Mouse (Mus musculus) right cerebral cortex, adult 18-20 months (tissue): ENCODE measurements around the gene Bricd5.

Source experiments
- DNase-seq: peaks from one replicate; pipeline ENCODE4 v3.0.0; 2022; ENCODE audit warnings: mixed read lengths

The Bricd5 gene

GRCm38 (mm10) chr17:24485090-24485860 lies 11.6 kb downstream of the Bricd5 start:
- peak; percentile 55 for DNase-seq

- peak; percentile 72 for DNase-seq
Observed at GRCm38 (mm10) chr17:24488186-24488661, 14.5 kb downstream of the Bricd5 start, which contains the start of gene Caskin1. Gene Caskin1 (plus strand): TSS chr17:24488601.

GRCm38 (mm10) chr17:24488662-24489264 lies 15.1 kb downstream of the Bricd5 start:
- DNase-seq: peak; percentile 49

- no peak for DNase-seq
Observed at GRCm38 (mm10) chr17:24489265-24490030, 15.8 kb downstream of the Bricd5 start.

GRCm38 (mm10) chr17:24490399-24490798 lies 16.7 kb downstream of the Bricd5 start:
- DNase-seq: peak; percentile 50

GRCm38 (mm10) chr17:24494627-24495335 lies 21.1 kb downstream of the Bricd5 start:
- DNase-seq: peak; percentile 58

- peak; percentile 81 for DNase-seq
Observed at GRCm38 (mm10) chr17:24495443-24495842, 21.8 kb downstream of the Bricd5 start.

- no peak for DNase-seq
Observed at GRCm38 (mm10) chr17:24496026-24496425, 22.3 kb downstream of the Bricd5 start.

GRCm38 (mm10) chr17:24502208-24502607 lies 28.5 kb downstream of the Bricd5 start:
- DNase-seq: no peak

GRCm38 (mm10) chr17:24504085-24504484 lies 30.4 kb downstream of the Bricd5 start:
- no peak for DNase-seq

GRCm38 (mm10) chr17:24505286-24505955 lies 31.7 kb downstream of the Bricd5 start:
- DNase-seq: no peak

GRCm38 (mm10) chr17:24506332-24507070 lies 32.8 kb downstream of the Bricd5 start:
- DNase-seq: peak; percentile 78

- DNase-seq: no peak
Observed at GRCm38 (mm10) chr17:24507129-24507664, 33.5 kb downstream of the Bricd5 start.

GRCm38 (mm10) chr17:24507806-24508460 lies 34.2 kb downstream of the Bricd5 start:
- DNase-seq: no peak

- DNase-seq: peak; percentile 77
Observed at GRCm38 (mm10) chr17:24513609-24514008, 39.9 kb downstream of the Bricd5 start.

- DNase-seq: no peak
Observed at GRCm38 (mm10) chr17:24514270-24515257, 40.9 kb downstream of the Bricd5 start.

GRCm38 (mm10) chr17:24520450-24520849 lies 46.8 kb downstream of the Bricd5 start:
- no peak for DNase-seq

- no peak for DNase-seq
Observed at GRCm38 (mm10) chr17:24524734-24525133, 51.0 kb downstream of the Bricd5 start.
